Mouse (Mus musculus) adrenal gland, adult (tissue): ENCODE results near the gene Vtn.
"Not testable (repeated sequence)": the region's sequence is repeated elsewhere in the genome, so short reads cannot be mapped to it uniquely, and the experiment has no call there.

Experiments used
- DNase-seq, 2 experiments: peaks; one replicate each; pipeline ENCODE4 v3.0.0; 2022 to 2023; ENCODE audit warnings: low spot score in 1 of 2; ENCODE audit not compliant: inconsistent age in 2 of 2

The Vtn gene

DNA sequence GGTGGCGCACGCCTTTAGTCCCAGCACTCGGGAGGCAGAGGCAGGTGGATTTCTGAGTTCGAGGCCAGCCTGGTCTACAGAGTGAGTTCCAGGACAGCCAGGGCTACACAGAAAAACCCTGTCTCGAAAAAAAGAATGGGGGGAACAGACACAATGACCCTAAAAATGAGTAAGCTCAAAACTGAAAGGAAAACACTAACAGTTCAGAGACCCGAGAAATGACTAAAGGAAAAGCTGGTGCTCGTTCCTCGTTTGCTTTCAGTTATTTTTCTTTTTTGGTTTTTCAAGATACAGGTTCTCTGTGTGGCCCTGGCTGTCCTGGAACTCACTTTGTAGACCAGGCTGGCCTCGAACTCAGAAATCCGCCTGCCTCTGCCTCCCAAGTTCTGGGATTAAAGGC is 32.6 kb downstream of the Vtn start:
- DNase-seq: not testable (repeated sequence)

- DNase-seq: peak in 1 of 2 experiments; percentile 55
Measured at GRCm38 (mm10) chr11:78534516-78534915, 35.6 kb downstream of the Vtn start.

DNA sequence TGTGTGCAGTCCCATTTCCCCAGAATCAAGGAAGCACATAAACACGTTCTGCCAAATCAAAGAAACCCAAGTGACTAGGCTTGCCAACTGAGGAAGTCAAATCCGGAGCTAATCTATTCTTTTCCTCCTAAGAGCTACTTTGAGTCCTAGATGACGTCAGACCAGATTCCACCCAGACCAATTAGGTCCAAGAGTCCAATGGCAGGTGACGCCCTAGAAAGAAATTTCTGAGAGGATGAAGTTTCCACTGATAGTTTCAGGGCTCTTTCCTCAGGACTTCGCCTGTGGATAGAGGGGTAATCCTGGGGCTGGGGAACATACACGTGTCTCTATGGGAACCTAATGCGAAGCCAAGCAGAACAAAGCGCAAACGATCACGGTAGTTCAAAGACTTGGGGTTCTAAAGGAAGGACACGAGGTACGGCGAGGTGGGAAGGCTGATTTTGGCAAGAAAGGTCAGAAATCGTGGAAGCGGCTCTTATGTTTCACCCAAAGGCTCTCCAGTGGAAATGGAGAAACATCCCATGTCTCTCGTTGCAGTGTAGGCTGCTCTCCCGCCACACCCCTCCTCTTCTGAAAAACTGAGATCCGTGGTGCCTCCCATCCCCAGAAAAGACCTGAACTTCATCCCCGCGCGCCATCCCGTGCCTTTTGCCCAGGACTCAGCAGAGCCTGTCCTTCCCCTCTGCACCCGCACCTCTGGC is 36.6 kb downstream of the Vtn start:
- DNase-seq: peak; percentile 54 to 85

DNA sequence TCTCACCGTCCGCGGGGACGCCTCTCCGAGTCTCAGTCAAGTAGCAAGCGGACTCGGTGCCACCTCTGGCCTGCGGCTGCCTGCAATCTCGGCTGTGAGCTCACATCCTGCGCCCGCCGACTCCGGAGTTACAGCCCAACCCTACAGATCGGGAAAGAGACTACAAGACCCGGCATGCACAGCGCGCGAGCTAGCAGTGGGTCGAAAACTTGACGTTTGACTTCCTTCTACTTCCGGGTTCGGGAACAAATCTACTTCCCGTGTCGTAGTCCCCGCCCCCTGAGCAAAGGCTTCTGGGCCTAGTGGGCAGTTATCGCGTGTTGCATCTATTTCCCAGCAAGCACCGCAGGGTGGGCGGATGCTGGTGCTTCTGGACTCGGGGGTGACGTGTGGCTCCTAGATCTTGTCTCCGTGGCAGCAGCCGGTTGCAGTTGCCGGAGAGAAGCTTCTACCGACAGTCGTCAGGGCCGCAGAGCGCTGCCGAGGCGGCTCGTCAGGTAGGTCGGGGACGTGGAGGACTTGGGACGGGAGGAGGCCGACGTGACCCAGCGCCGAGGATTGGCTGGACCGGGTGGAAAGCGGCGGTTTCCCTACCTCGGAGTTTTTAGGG is 37.3 kb downstream of the Vtn start, which contains the start of the genes Tnfaip1 and Ift20:
Tnfaip1 (minus strand) TSS at position 253 of the 610 bp plus-strand sequence.
Ift20 (plus strand) TSS at position 282 of the 610 bp plus-strand sequence.
- DNase-seq: peak; percentile 99

DNA sequence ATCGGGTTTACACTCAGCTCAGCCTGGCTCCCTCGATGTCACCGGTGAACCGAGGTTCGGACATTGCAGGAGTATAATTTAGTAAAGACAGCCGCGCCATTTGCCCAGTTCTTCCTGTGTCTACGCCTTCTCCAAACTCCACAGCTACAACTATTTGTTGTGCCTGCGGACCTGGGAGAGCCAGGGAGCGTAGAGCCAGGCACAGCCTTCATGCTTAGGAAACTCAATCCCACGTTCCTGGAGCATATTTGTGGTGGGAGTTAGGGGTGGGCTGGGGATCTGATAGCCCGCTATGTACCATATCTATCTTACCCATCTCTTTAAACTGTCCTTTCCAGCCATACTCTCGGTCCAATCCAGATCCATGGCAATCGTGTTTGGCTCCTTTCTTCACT is 37.8 kb downstream of the Vtn start:
- no peak for DNase-seq

DNA sequence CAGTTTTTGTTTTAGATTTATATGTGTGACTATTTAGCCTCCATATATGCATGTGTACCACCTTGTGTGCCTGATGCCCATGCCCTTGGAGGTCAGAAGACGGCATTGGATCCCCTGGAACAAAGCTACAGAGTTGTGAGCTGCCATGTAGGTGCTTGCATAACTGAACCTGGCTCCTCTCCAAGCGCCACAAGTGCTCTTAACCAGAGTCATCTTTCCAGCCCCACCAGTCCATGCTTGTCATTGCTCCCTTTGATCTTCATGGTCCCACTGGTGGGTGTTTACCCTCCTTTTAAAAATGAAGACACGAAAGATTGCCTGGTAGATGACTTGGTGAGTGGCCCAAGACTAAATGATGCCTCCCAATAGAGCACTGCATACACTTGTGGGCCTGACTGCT is 41.5 kb downstream of the Vtn start:
- peak in 1 of 2 experiments; percentile 64 for DNase-seq

DNA sequence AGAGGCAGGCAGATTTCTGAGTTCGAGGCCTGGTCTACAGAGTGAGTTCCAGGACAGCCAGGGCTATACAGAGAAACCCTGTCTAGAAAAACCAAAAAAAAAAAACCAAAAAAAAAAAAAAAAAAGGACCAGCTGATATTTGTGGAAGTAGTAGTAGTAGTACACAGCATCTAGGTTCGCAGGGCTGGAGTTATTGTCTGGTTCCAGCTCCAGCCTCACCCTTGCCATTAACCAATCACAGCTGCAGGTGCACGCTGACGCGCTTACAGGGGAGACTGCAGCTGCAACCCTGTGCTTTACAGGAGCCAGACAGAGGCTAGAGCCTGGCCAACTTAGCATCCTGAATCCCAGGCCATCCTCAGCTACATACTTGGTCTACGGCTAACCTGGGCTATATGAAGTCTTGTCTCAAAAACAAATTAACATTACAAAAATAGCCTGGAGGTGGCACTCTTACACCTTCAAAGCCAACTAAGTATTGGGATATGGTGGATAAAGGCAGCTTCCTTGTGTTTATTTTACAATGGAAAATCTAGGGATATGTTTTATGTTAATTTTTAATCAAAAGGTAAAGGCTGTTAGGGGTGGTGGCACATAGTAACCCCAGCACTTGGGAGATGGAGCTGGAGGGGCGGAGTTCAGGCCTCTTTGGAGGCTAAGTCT is 45.7 kb downstream of the Vtn start:
- DNase-seq: no peak

DNA sequence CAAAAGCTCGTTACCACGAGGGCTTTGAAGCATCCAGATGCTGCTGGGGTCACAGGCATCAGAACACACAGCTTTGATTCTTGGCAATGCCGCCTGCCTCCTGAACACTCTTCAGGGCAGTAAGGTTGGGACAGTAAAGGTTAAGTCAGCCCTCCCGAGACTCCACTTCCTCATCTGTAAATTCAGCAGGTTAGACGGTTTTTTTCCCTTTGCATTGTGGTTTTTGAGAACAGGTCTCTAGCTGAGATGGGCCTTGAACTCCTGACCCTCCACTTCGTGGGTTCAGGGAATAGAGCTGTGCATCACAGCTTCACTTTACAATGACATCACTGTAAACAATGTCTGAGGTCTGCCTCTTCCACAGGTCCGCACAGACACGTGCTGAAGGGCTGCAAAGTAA is 46.3 kb downstream of the Vtn start:
- DNase-seq: no peak

GRCm38 (mm10) chr11:78547718-78548460 is 49.0 kb downstream of the Vtn start:
- no peak for DNase-seq

DNA sequence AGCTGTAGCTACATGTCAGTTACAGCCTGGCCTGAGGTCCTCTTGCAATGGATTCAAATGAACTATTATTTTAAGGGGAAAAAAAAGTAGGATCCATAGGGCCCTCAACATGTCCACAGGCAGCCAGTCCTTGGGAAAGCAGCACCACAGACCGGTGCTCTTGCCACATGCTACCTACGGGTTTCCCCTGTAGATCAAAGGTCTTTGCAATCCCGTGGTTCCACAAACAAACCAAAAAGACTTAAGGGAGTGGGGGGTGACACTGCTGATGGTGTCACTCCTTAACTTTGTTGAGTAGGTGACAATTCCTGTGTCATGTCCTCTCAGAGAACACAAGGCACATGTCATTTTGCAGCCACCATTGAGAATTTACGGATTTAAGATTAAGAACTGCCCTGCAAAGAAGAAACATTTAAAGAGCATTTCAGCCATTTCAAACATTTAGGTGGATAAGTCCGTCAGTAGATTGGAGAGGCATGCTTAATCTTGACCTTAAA is 50.6 kb downstream of the Vtn start:
- DNase-seq: no peak

DNA sequence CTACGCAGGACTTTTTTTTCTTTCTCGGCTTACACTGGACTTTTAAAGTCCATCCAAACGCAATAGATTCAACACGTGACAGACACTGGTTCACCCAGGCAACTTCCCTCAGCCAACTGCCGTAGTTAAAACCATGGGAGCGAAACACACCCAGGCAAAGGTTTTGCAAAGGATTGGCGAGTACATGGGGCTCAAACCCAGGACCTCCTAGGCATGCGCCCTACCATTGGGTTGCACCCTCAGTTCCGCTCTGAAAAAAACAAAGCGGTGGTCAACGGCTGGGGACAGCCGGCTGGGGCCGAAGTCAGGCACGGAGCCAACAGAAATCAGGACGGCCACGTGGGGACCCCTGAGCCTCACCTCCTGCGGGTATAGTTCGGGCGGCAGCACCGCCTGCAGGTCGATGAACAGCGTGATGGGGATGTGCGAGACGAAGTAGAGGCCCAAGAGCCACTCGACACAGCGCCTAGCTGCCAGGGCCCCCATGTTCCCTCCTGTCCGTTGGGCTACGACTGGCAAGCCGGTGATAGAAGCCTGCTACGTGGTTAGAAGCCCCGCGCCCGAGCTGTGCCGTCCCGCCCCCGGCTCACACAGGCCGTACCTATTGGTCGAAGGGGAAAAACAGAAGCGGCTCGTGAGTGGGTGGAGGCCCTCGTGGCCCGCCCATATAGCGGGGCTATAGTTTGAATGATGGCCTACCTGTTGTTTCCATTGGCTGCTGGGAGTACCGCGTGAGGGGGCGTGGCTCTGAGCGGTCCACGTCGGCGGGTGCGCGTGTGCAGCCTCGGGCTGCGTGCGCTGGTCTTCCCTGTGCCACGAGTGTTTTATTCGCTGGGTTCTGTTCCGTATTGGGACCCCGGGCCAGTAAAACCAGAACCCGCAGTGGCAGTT is 51.5 kb downstream of the Vtn start, which contains the start of gene Tmem97:
Tmem97 (minus strand) TSS at position 610 of the 891 bp plus-strand sequence.
- peak; percentile 97 to 98 for DNase-seq

GRCm38 (mm10) chr11:78551059-78551398 is 52.1 kb downstream of the Vtn start:
- no peak for DNase-seq
